Mouse (Mus musculus) stomach, embryonic 16.5 days (tissue): ENCODE results near the gene Pdgfra. TPM values are rescaled to one million over a fixed set of nuclear protein-coding genes. Genes with fewer than 3 reads are reported as not detected.

Experiments
- ATAC-seq: fragments of 200-750 bp; cut with Nextera tagmentation; 2 replicates; pipeline ENCODE4 v1.8.0; 2017; ENCODE audit warnings: moderate number of reproducible peaks, moderate TSS enrichment; ENCODE audit not compliant: insufficient read depth, low FRiP score
- H3K27ac ChIP-seq: fragments of 300-500 bp; sonication (generic); 2 replicates; pipeline ENCODE4 v1.5.1; 2014; ENCODE audit warnings: low read length
- H3K27me3 ChIP-seq: fragments of 300-500 bp; sonication (generic); 2 replicates; pipeline ENCODE4 v1.6.1; 2014; ENCODE audit warnings: low read length, control low read depth, mixed read lengths; ENCODE audit not compliant: control insufficient read depth, insufficient read depth
- H3K36me3 ChIP-seq: fragments of 300-500 bp; sonication (generic); 2 replicates; pipeline ENCODE4 v1.6.1; 2014; ENCODE audit warnings: low read length; ENCODE audit not compliant: control insufficient read depth, insufficient read depth
- H3K4me1 ChIP-seq: fragments of 300-500 bp; sonication (generic); 2 replicates; pipeline ENCODE4 v1.6.1; 2014; ENCODE audit warnings: low read length, control low read depth, mixed read lengths; ENCODE audit not compliant: control insufficient read depth, insufficient read depth
- H3K4me2 ChIP-seq: fragments of 300-500 bp; sonication (generic); 2 replicates; pipeline ENCODE4 v1.6.1; 2014; ENCODE audit warnings: low read depth, low read length, mixed read lengths
- H3K4me3 ChIP-seq: fragments of 300-500 bp; sonication (generic); replicated peaks from 2 replicates; pipeline ENCODE4 v1.5.1; 2014; ENCODE audit warnings: mild to moderate bottlenecking, low read length
- H3K9ac ChIP-seq: fragments of 300-500 bp; sonication (generic); 2 replicates; pipeline ENCODE4 v1.6.1; 2014; ENCODE audit warnings: low read length
- H3K9me3 ChIP-seq: fragments of 300-500 bp; sonication (generic); replicated peaks from 2 replicates; pipeline ENCODE4 v1.6.1; 2016; ENCODE audit warnings: low read length, control low read depth; ENCODE audit not compliant: control insufficient read depth
- WGBS: fragments of 180-500 bp; shearing (Covaris S2); extraction: QIAGEN DNeasy Blood & Tissue Kit; methylation state at CpG from one replicate; pipeline ENCODE4 v1.1.7; 2014; 5-methylcytosine and 5-hydroxymethylcytosine counted together
- polyA plus RNA-seq: library from polyadenylated mRNA; unstranded; fragments of >200 nt; fragmentation: Nextera tagmentation; extraction: Ambion mirVana; gene quantifications from 2 replicates; pipeline ENCODE4 v1.2.1, GENCODE M21; 2015

Pdgfra gene
- polyA plus RNA-seq: 38.7 and 39.5 TPM in 2 replicates

DNA sequence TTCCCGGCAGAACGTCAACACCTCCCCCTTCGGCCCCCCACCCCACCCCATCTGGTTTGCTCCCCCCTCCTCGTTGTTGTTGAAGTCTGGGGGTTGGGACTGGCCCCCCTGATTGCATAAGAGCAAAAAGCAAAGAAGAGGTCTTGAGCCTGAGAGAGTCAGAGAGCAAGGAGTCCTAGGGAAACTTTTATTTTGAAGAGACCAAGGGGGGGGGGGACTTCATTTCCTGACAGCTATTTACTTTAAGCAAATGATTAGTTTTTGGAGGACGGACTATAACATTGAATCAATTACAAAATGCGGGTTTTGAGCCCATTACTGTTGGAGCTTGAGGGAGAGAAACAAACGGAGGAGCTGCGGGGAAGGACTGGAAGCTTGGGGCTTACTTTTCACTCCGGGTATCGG lies at the start of gene Pdgfra:
Gene Pdgfra (plus strand): TSS at position 272 of the 405 bp plus-strand sequence.
- Histone ChIP-seq H3K9me3 (no peaks in the 10 kb centered on the region), H3K36me3 (no peaks in the 10 kb centered on the region), H3K4me3 (peak within 1 kb of the TSS; percentile 62), H3K27me3 (peaks cover 23% of the 10 kb centered on the region), H3K9ac (peak within 1 kb of the TSS; percentile 72), H3K4me2 (peak within 1 kb of the TSS; percentile 87), H3K27ac (peak within 1 kb of the TSS; percentile 93), H3K4me1 (peaks cover 18% of the 10 kb centered on the region; the same call in 1 of the 2 replicates)
- under 1% methylated on average over 10 of the region's 10 CpGs for WGBS
- no peak for ATAC-seq

DNA sequence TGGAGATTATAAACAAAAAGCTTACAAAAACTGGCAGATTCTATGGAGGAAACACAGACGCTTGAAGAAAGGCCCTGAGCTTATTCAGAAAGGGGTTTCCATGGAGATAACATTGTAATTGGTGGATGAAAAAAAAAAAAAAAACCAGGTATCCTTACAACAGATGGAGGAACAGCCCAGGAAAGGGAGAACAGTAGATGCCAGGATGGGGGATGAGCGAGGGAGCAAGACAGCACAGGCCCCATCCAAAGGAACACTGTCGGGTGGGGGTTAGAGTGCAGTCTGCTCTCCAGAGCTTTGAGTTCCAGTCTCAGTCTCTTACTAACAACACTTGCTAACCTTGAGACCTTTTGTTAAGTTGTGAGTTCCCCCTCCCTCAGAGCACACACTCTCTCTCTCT lies 45.6 kb upstream of the Pdgfra start:
- no peak overlapping the region for H3K4me2 ChIP-seq
- ATAC-seq: no peak
- no peaks in the 10 kb centered on the region for H3K27me3 ChIP-seq
- 74% methylated on average over 3 of the region's 3 CpGs for WGBS
- H3K9me3 ChIP-seq: no peaks in the 10 kb centered on the region
- H3K9ac ChIP-seq: no peak overlapping the region
- H3K4me1 ChIP-seq: no peaks in the 10 kb centered on the region
- no peaks in the 10 kb centered on the region for H3K36me3 ChIP-seq
- no peak overlapping the region for H3K27ac ChIP-seq
- H3K4me3 ChIP-seq: no peak overlapping the region

DNA sequence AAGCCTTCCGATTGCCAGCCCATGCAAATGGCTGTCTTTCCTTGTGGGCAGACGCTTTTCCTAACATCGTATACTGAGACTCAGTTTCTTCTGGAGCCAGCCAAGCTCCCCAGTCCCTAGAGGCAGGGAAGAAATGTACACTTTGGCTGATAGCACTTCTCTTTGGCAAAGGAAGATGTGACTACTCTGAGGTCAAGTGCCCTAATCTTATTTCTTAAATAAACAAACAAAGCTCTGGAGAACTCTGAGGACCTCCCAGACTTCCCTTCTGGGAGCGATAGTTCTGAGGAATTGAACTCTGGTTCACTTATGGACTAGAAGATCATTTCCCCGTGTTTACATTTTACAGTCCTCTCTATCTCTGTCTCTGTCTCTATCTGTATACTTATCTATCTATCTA lies 42.7 kb upstream of the Pdgfra start:
- ATAC-seq: no peak
- Histone ChIP-seq H3K4me2 (no peak overlapping the region), H3K4me1 (no peaks in the 10 kb centered on the region)

DNA sequence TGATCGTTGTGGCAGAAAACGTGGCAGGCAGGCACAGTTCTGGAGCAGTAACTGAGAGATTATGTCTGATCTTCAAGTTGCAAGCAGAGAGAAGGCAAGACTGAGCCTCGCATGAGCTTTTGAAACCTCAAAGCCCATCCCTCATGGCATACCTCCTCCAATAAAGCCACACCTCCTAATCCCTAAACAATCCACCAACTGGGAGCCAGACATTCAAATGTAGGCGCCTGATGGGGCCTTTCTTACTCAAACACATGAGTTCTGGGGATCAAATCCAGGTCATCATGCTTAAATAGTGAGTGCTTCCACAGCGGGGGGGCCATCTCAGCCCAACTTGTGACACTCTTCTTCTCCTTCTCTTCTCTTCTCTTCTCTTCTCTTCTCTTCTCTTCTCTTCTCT lies 40.3 kb upstream of the Pdgfra start:
- Histone ChIP-seq H3K9me3 (no peaks in the 10 kb centered on the region), H3K9ac (no peak overlapping the region), H3K4me1 (no peaks in the 10 kb centered on the region), H3K27me3 (no peaks in the 10 kb centered on the region), H3K4me3 (no peak overlapping the region), H3K36me3 (no peaks in the 10 kb centered on the region), H3K4me2 (no peak overlapping the region), H3K27ac (no peak overlapping the region)
- no peak for ATAC-seq
- WGBS: 62% methylated on average over 5 of the region's 5 CpGs

More for the DNA sequence above, 42.7 kb upstream of the Pdgfra start:
- Histone ChIP-seq H3K9ac (no peak overlapping the region), H3K27ac (no peak overlapping the region), H3K36me3 (no peaks in the 10 kb centered on the region), H3K9me3 (no peaks in the 10 kb centered on the region), H3K27me3 (no peaks in the 10 kb centered on the region), H3K4me3 (no peak overlapping the region)
- WGBS: 28% methylated on average over 5 of the region's 5 CpGs

DNA sequence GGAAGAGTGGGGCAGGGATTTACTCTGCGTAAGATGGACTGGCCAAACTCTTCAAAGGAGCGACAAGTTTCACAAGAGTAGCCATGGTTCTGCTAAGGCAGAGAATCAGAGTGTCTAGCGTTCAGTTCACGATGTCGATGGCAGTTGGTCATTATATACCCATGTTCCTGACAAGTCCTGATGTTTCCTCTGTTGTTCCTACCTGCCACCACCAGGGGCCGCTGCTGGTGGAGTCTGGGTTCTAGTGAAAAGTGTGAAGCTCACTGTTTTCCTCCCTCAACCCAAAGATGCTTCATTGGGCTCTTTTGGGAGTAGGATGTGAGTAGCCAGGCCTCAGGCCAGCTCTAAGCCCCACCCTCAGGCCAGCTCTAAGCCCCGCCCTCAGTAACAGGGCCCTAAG lies 33.3 kb upstream of the Pdgfra start:
- no peaks in the 10 kb centered on the region for H3K36me3 ChIP-seq
- no peaks in the 10 kb centered on the region for H3K27me3 ChIP-seq
- no peak overlapping the region for H3K9ac ChIP-seq
- no peak overlapping the region for H3K4me3 ChIP-seq
- no peaks in the 10 kb centered on the region for H3K4me1 ChIP-seq
- no peak overlapping the region for H3K4me2 ChIP-seq
- H3K9me3 ChIP-seq: no peaks in the 10 kb centered on the region
- H3K27ac ChIP-seq: no peak overlapping the region
- no peak for ATAC-seq
- 65% methylated on average over 7 of the region's 7 CpGs for WGBS

DNA sequence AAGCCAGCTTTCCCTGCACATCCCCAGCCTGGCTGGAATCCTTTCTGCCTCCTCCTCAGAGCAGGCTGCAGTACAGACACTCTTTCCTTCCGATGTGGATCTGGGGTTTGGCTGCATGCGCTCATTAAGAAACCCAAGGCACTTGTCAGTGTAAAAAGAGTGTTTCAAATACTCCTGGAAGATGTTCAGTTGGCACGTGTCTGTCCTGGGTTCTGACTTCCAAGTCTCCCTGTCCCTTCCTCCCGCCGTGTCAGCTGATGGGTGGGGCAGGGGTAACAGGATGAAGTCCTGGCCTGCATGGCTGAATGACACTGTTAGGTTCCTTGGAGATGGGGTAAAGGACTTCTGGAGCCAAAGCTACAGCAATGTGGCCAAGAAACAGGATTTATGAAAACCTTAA lies 30.4 kb upstream of the Pdgfra start:
- no peak overlapping the region for H3K4me2 ChIP-seq
- H3K27me3 ChIP-seq: no peaks in the 10 kb centered on the region
- H3K4me3 ChIP-seq: no peak overlapping the region
- WGBS: 35% methylated on average over 5 of the region's 5 CpGs
- H3K36me3 ChIP-seq: no peaks in the 10 kb centered on the region
- no peak overlapping the region for H3K27ac ChIP-seq
- H3K9me3 ChIP-seq: no peaks in the 10 kb centered on the region
- no peak for ATAC-seq
- no peak overlapping the region for H3K9ac ChIP-seq
- H3K4me1 ChIP-seq: no peaks in the 10 kb centered on the region

DNA sequence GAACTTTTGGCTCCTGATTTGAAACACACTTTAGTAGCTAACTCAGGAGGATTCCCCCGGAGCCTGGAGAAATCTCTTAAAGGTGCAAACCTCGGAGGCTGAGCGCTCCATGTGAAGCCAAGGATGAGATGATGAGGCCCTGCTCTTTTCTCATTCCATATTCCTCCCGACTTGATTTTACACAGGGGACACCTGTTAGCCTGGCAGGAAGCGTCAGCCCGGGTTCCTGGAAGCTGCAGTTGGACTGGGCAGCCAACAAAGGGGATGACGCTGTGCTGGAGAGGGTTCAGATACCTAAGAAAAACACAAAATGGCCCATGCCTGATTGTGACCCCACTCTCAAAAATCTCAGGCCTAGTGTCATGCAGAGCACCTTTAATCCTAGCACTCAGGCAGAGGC lies 17.4 kb upstream of the Pdgfra start:
- no peaks in the 10 kb centered on the region for H3K4me1 ChIP-seq
- no peak overlapping the region for H3K4me2 ChIP-seq
- H3K36me3 ChIP-seq: no peaks in the 10 kb centered on the region
- H3K9me3 ChIP-seq: no peaks in the 10 kb centered on the region
- no peak for ATAC-seq
- WGBS: 74% methylated on average over 7 of the region's 7 CpGs
- H3K27me3 ChIP-seq: no peaks in the 10 kb centered on the region
- H3K9ac ChIP-seq: no peak overlapping the region
- no peak overlapping the region for H3K4me3 ChIP-seq
- H3K27ac ChIP-seq: no peak overlapping the region

DNA sequence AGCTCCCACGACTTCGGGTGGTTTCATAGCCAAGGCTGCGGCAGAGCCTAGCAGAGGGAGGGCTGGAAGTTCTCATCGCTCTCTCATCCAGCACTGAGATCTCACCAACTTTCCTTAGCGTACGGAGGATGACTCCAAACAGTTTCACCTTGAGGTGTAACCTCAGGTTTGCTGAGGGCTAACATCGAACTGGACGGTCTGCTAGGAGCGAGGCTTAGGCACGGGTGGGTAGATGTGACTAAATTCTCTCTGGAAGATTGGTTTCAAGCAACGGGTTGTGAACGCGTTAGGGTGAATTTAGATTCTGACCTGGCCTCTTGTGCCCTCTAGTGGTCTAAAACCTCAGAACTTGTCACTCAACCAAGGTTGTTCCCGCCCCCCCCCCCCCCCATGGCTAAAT lies 9.0 kb upstream of the Pdgfra start:
- no peaks in the 10 kb centered on the region for H3K36me3 ChIP-seq
- H3K4me1 ChIP-seq: peaks cover 4% of the 10 kb centered on the region; the same call in 1 of the 2 replicates
- H3K9me3 ChIP-seq: no peaks in the 10 kb centered on the region
- peak overlapping the region; percentile 61 for H3K9ac ChIP-seq
- H3K4me3 ChIP-seq: peak overlapping the region; percentile 47
- no peak for ATAC-seq
- H3K27me3 ChIP-seq: peaks cover 7% of the 10 kb centered on the region; the same call in 1 of the 2 replicates
- no peak overlapping the region for H3K27ac ChIP-seq
- H3K4me2 ChIP-seq: peak overlapping the region; percentile 79
- WGBS: 3% methylated on average over 14 of the region's 14 CpGs

DNA sequence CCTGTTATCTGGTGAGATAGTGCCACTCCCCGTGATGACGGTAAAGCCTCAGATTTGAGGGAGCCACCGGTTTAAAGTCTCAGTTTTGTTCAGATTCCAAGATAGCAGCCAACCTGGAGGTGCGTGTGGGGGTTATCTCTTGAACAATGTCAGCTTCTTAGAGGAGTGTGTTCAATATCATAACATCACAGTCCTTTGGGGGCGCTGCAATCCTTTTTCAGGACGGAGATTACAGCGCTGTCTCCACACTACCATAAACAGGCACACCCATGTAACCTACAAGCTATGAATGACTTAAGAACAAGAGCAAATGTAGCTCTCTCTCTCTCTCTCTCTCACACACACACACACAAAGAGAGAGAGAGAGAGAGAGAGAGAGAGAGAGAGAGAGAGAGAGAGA lies 8.3 kb upstream of the Pdgfra start:
- H3K4me1 ChIP-seq: peaks cover 10% of the 10 kb centered on the region; the same call in 1 of the 2 replicates
- H3K4me2 ChIP-seq: no peak overlapping the region
- no peaks in the 10 kb centered on the region for H3K36me3 ChIP-seq
- peaks cover 7% of the 10 kb centered on the region; the same call in 1 of the 2 replicates for H3K27me3 ChIP-seq
- ATAC-seq: peak; percentile 7; the same call in 1 of the 2 replicates
- no peak overlapping the region for H3K4me3 ChIP-seq
- 33% methylated on average over 7 of the region's 7 CpGs for WGBS
- H3K9me3 ChIP-seq: no peaks in the 10 kb centered on the region
- H3K27ac ChIP-seq: no peak overlapping the region
- no peak overlapping the region for H3K9ac ChIP-seq
